Mouse (Mus musculus): ENCODE results near the gene Tmem247. TPM values are rescaled to one million over a fixed set of nuclear protein-coding genes. Genes with fewer than 3 reads are reported as not detected.

Gene Tmem247
- polyA plus RNA-seq, 1 experiment from 2014 or later: not detected

Other genes with a start within 250 kb of the Tmem247 start
- gene Epas1, start 163.6 kb upstream of the Tmem247 start, polyA plus RNA-seq (2016; fragmentation: Nextera tagmentation; extraction: Ambion mirVana): 2.9 and 3.1 TPM in 2 replicates
- gene Atp6v1e2, start 30.5 kb downstream of the Tmem247 start, polyA plus RNA-seq (2016; fragmentation: Nextera tagmentation; extraction: Ambion mirVana): not detected in 2 replicates
- 26.6 and 30.0 TPM in 2 replicates for gene Rhoq, start 45.7 kb downstream of the Tmem247 start, polyA plus RNA-seq (2016; fragmentation: Nextera tagmentation; extraction: Ambion mirVana)
- gene Pigf, start 108.1 kb downstream of the Tmem247 start, polyA plus RNA-seq (2016; fragmentation: Nextera tagmentation; extraction: Ambion mirVana): 32.1 and 32.7 TPM in 2 replicates
- gene Cript, start 108.2 kb downstream of the Tmem247 start, polyA plus RNA-seq (2016; fragmentation: Nextera tagmentation; extraction: Ambion mirVana): 144 and 152 TPM in 2 replicates
- 19.1 and 23.6 TPM in 2 replicates for gene Socs5, start 190.3 kb downstream of the Tmem247 start, polyA plus RNA-seq (2016; fragmentation: Nextera tagmentation; extraction: Ambion mirVana)

All from embryonic facial prominence, embryonic 12.5 days (tissue).